9 mouse cellular contexts compared by ENCODE assay signal in genomic region chr17:25406011-25406441, GRCm38 (mm10). TPM values are rescaled to one million over a fixed set of nuclear protein-coding genes. Genes with fewer than 3 reads are reported as not detected.
DNase-seq lines count a peak whose midpoint lies in the region; ATAC-seq and TF ChIP-seq lines count a peak whose summit lies in the region.
"Had no signal": no experiment of that assay in that cellular context is flagged by ENCODE, and none has a peak within 500 bp of the region (broad histone marks: within the 10 kb centered on the region; RNA-seq: fewer than 3 reads in every experiment).

No protein-coding gene starts in this region.

- no peak overlapping the region for H3K4me2 ChIP-seq in hindbrain, embryonic 13.5 days
- H3K4me2 ChIP-seq in midbrain, embryonic 13.5 days (replicated peaks): peak overlapping the region; percentile 1; the same call in 1 of the 2 replicates

- peaks cover 31% of the 10 kb centered on the region for H3K27me3 ChIP-seq in hindbrain, embryonic 13.5 days
- H3K27me3 ChIP-seq in midbrain, embryonic 13.5 days: peaks cover 31% of the 10 kb centered on the region

- peak; percentile 34; the same call in 1 of the 2 replicates for TF ChIP-seq CTCF in brain, embryonic 14.5 days (IDR thresholded peaks at IDR 0.05; ENCODE audit: borderline replicate concordance, extremely low read depth, insufficient read depth, insufficient read length)

- no peaks in the 10 kb centered on the region for H3K9me3 ChIP-seq in hindbrain, embryonic 13.5 days
- H3K9me3 ChIP-seq in midbrain, embryonic 13.5 days: no peaks in the 10 kb centered on the region

- no peaks in the 10 kb centered on the region for H3K36me3 ChIP-seq in hindbrain, embryonic 13.5 days
- no peaks in the 10 kb centered on the region for H3K36me3 ChIP-seq in midbrain, embryonic 13.5 days

- WGBS in hindbrain, embryonic 13.5 days: 11% methylated on average over 6 of the region's 6 CpGs
- WGBS in midbrain, embryonic 13.5 days: 7% methylated on average over 6 of the region's 6 CpGs

- TF ChIP-seq POLR2A in brain, embryonic 14.5 days (IDR thresholded peaks at IDR 0.05; ENCODE audit: borderline replicate concordance, extremely low read depth, insufficient read depth, insufficient read length, poor library complexity, severe bottlenecking): no peak

- intact Hi-C loops in gastrocnemius, postnatal 14 days (cut with DNase I; ENCODE audit: low total_unique reads): loop anchor here (10.0 kb wide), 1 partner anchor 289 kb away; no protein-coding TSS in a partner anchor

- no peak for DNase-seq in frontal cortex, postnatal 25 days (ENCODE audit: low spot score in 2 of 2)
- DNase-seq in brain, embryonic 14.5 days (ENCODE audit: low read depth): peak; percentile 89
- DNase-seq in urinary bladder, adult 18-20 months (ENCODE audit: low spot score in 2 of 2): no peak
- no peak for DNase-seq in thymus, postnatal 0 days (ENCODE audit: low spot score)
- no peak for DNase-seq in gastrocnemius, postnatal 14 days

- no peak overlapping the region for H3K4me3 ChIP-seq in hindbrain, embryonic 13.5 days
- H3K4me3 ChIP-seq in midbrain, embryonic 13.5 days (replicated peaks): no peak overlapping the region

- peaks cover 85% of the 10 kb centered on the region for H3K4me1 ChIP-seq in hindbrain, embryonic 13.5 days (replicated peaks)
- H3K4me1 ChIP-seq in midbrain, embryonic 13.5 days (replicated peaks): peaks cover 90% of the 10 kb centered on the region

- peak overlapping the region; percentile 72 for H3K27ac ChIP-seq in hindbrain, embryonic 13.5 days
- peak overlapping the region; percentile 81 for H3K27ac ChIP-seq in midbrain, embryonic 13.5 days

- ATAC-seq in frontal cortex, adult (ENCODE audit: low TSS enrichment): peak; percentile 48; the same call in 1 of the 2 replicates
- no peak for ATAC-seq in hindbrain, embryonic 13.5 days (ENCODE audit: low FRiP score)
- peak; percentile 15; the same call in 1 of the 2 replicates for ATAC-seq in midbrain, embryonic 13.5 days

- H3K9ac ChIP-seq in hindbrain, embryonic 13.5 days: peak overlapping the region; percentile 24; the same call in 1 of the 2 replicates
- no peak overlapping the region for H3K9ac ChIP-seq in midbrain, embryonic 13.5 days (replicated peaks)

RNA-seq across cellular contexts. Expression of gene Cacna1h, which starts 27.6 kb away (rescaled TPM):
- 90.4 and 118 TPM in 2 replicates for polyA plus RNA-seq in brain, embryonic 14.5 days (2012; rRNA removed)
- 9.7 and 10.2 TPM in 2 replicates for polyA plus RNA-seq in hindbrain, embryonic 13.5 days (2015; fragmentation: Nextera tagmentation; extraction: Ambion mirVana)
- polyA plus RNA-seq in midbrain, embryonic 13.5 days (2015; fragmentation: Nextera tagmentation; extraction: Ambion mirVana): 8.6 and 11.5 TPM in 2 replicates
- polyA plus RNA-seq in thymus, postnatal 0 days (2015; fragmentation: Nextera tagmentation; extraction: Ambion mirVana): 0.17 and 0.18 TPM in 2 replicates
- 1 to 10 TPM; 3.2 to 3.4 TPM for total RNA-seq in gastrocnemius, postnatal 14 days (2021)

RNA-seq across cellular contexts. Expression of gene Tpsg1, which starts 37.0 kb away (rescaled TPM):
- polyA plus RNA-seq in brain, embryonic 14.5 days (2012; rRNA removed): 0.45 and 0.72 TPM in 2 replicates
- polyA plus RNA-seq in hindbrain, embryonic 13.5 days (2015; fragmentation: Nextera tagmentation; extraction: Ambion mirVana): 0.85 and 0.90 TPM in 2 replicates
- polyA plus RNA-seq in midbrain, embryonic 13.5 days (2015; fragmentation: Nextera tagmentation; extraction: Ambion mirVana): 1.1 TPM in 1 of 2 replicates, not detected in the other
- 0.36 and 0.52 TPM in 2 replicates for polyA plus RNA-seq in thymus, postnatal 0 days (2015; fragmentation: Nextera tagmentation; extraction: Ambion mirVana)
- not detected for total RNA-seq in gastrocnemius, postnatal 14 days (2021)
- total RNA-seq: CH12.LX had no signal

RNA-seq across cellular contexts. Expression of gene Tpsb2, which starts 39.9 kb away (rescaled TPM):
- polyA plus RNA-seq in brain, embryonic 14.5 days (2012; rRNA removed): 0.62 and 2.5 TPM in 2 replicates
- 0.14 TPM in 1 of 2 replicates, not detected in the other for polyA plus RNA-seq in hindbrain, embryonic 13.5 days (2015; fragmentation: Nextera tagmentation; extraction: Ambion mirVana)
- not detected in 2 replicates for polyA plus RNA-seq in midbrain, embryonic 13.5 days (2015; fragmentation: Nextera tagmentation; extraction: Ambion mirVana)
- polyA plus RNA-seq in thymus, postnatal 0 days (2015; fragmentation: Nextera tagmentation; extraction: Ambion mirVana): 8.0 and 9.1 TPM in 2 replicates
- total RNA-seq in gastrocnemius, postnatal 14 days (2021): 10 to 100 TPM in 1 of 2 experiments, 1 to 10 TPM in 1; 9.4 to 12.6 TPM
- total RNA-seq: CH12.LX had no signal

RNA-seq across cellular contexts. Expression of gene Tekt4, which starts 48.4 kb away (rescaled TPM):
- 1.1 and 1.4 TPM in 2 replicates for polyA plus RNA-seq in brain, embryonic 14.5 days (2012; rRNA removed)
- polyA plus RNA-seq in hindbrain, embryonic 13.5 days (2015; fragmentation: Nextera tagmentation; extraction: Ambion mirVana): 1.1 and 2.0 TPM in 2 replicates
- polyA plus RNA-seq in midbrain, embryonic 13.5 days (2015; fragmentation: Nextera tagmentation; extraction: Ambion mirVana): 0.50 and 0.81 TPM in 2 replicates
- 0.20 and 0.53 TPM in 2 replicates for polyA plus RNA-seq in thymus, postnatal 0 days (2015; fragmentation: Nextera tagmentation; extraction: Ambion mirVana)
- not detected for total RNA-seq in gastrocnemius, postnatal 14 days (2021)
- total RNA-seq: CH12.LX had no signal
